Mouse (Mus musculus) megakaryocyte-erythroid progenitor cell, adult 5-6 weeks (primary cell): ENCODE measurements at regions not wholly inside any gene's neighbourhood (a gene's known extent, or its start where the extent isn't known, plus 50 kb on each side); places are given as distances from the start of the nearest gene placed in this dataset.

Experiments used
- ATAC-seq: replicated peaks from 2 replicates; pipeline ENCODE4 v1.8.0; 2016; ENCODE audit warnings: mild to moderate bottlenecking, inconsistent platforms; ENCODE audit not compliant: severe bottlenecking, poor library complexity, low FRiP score, low TSS enrichment

GRCm38 (mm10) chr3:51000938-51001337, 223.3 kb upstream of the Noct start:
- ATAC-seq, result no peak

- no peak for ATAC-seq
These were observed 221.6 kb upstream of the Noct start for GRCm38 (mm10) chr3:51002662-51003061.

GRCm38 (mm10) chr3:51003506-51004170, 220.6 kb upstream of the Noct start:
- no peak for ATAC-seq

GRCm38 (mm10) chr3:51004216-51004615, 220.0 kb upstream of the Noct start:
- no peak for ATAC-seq

- no peak for ATAC-seq
These were observed 215.1 kb upstream of the Noct start for GRCm38 (mm10) chr3:51009098-51009497.

- no peak for ATAC-seq
These were observed 204.4 kb upstream of the Noct start for GRCm38 (mm10) chr3:51019650-51020346.

GRCm38 (mm10) chr3:51024655-51025054, 199.6 kb upstream of the Noct start:
- ATAC-seq, result no peak

- no peak for ATAC-seq
These were observed 192.4 kb upstream of the Noct start for GRCm38 (mm10) chr3:51031821-51032220.

GRCm38 (mm10) chr3:51033292-51033691, 191.0 kb upstream of the Noct start:
- no peak for ATAC-seq

- ATAC-seq, result no peak
These were observed 187.4 kb upstream of the Noct start for GRCm38 (mm10) chr3:51036700-51037306.

- no peak for ATAC-seq
These were observed 181.9 kb upstream of the Noct start for GRCm38 (mm10) chr3:51042223-51042846.

GRCm38 (mm10) chr3:51048739-51049138, 175.5 kb upstream of the Noct start:
- ATAC-seq, result no peak

- ATAC-seq, result no peak
These were observed 174.1 kb upstream of the Noct start for GRCm38 (mm10) chr3:51050156-51050555.

- no peak for ATAC-seq
These were observed 169.2 kb upstream of the Noct start for GRCm38 (mm10) chr3:51055004-51055403.

GRCm38 (mm10) chr3:51064201-51064600, 160.0 kb upstream of the Noct start:
- ATAC-seq, result no peak

- no peak for ATAC-seq
These were observed 157.9 kb upstream of the Noct start for GRCm38 (mm10) chr3:51066373-51066772.

- ATAC-seq, result no peak
These were observed 151.8 kb upstream of the Noct start for GRCm38 (mm10) chr3:51072417-51072816.

GRCm38 (mm10) chr3:51073003-51073679, 151.1 kb upstream of the Noct start:
- ATAC-seq, result no peak

GRCm38 (mm10) chr3:51073743-51074319, 150.4 kb upstream of the Noct start:
- ATAC-seq, result no peak
